In genomic region chr2:93533891-93534290, GRCm38 (mm10) we compare ENCODE assay signal across 34 mouse cellular contexts. TPM values are rescaled to one million over a fixed set of nuclear protein-coding genes. Genes with fewer than 3 reads are reported as not detected.
"Had no signal": no experiment of that assay in that cellular context is flagged by ENCODE, and none has a peak within 500 bp of the region (broad histone marks: within the 10 kb centered on the region; RNA-seq: fewer than 3 reads in every experiment).

No protein-coding gene starts in this region.

- H3K4me3 ChIP-seq: embryonic facial prominence, embryonic 10.5 days; embryonic facial prominence, embryonic 12.5 days; embryonic facial prominence, embryonic 13.5 days; embryonic facial prominence, embryonic 15.5 days; erythroblast, embryonic 14.5 days; forebrain, embryonic 10.5 days; forebrain, embryonic 12.5 days; forebrain, embryonic 13.5 days; forebrain, embryonic 15.5 days; gastrocnemius, adult 2 months had no signal

- H3K9ac ChIP-seq: embryonic facial prominence, embryonic 12.5 days; embryonic facial prominence, embryonic 13.5 days; embryonic facial prominence, embryonic 15.5 days; forebrain, embryonic 12.5 days; forebrain, embryonic 13.5 days; forebrain, embryonic 15.5 days; forebrain, postnatal 0 days had no signal

- H3K27ac ChIP-seq: embryonic facial prominence, embryonic 10.5 days; embryonic facial prominence, embryonic 12.5 days; embryonic facial prominence, embryonic 13.5 days; embryonic facial prominence, embryonic 15.5 days; forebrain, embryonic 10.5 days; forebrain, embryonic 12.5 days; forebrain, embryonic 13.5 days; forebrain, embryonic 15.5 days; gastrocnemius, adult 2 months had no signal

- DNase-seq: cerebellum, adult 2 months; cerebellum, adult 8-10 months; cerebellum, adult 9-10 months; cerebellum, adult 9-11 months; cerebellum, postnatal 10 days; cerebellum, postnatal 14 days; cerebellum, postnatal 25 days; cerebellum, postnatal 36 days; embryo, embryonic 11 days; forebrain, postnatal 0 days; gastrocnemius, adult 2 months; gastrocnemius, postnatal 10 days; gastrocnemius, postnatal 14 days; gastrocnemius, postnatal 25 days; gastrocnemius, postnatal 36 days; heart, adult 11 months; heart, adult 18-20 months had no signal

- H3K36me3 ChIP-seq: embryonic facial prominence, embryonic 10.5 days; embryonic facial prominence, embryonic 12.5 days; embryonic facial prominence, embryonic 13.5 days; embryonic facial prominence, embryonic 15.5 days; forebrain, embryonic 10.5 days; forebrain, embryonic 12.5 days; forebrain, embryonic 15.5 days had no signal

- H3K27me3 ChIP-seq: embryonic facial prominence, embryonic 12.5 days; embryonic facial prominence, embryonic 13.5 days; embryonic facial prominence, embryonic 15.5 days; forebrain, embryonic 12.5 days; forebrain, embryonic 13.5 days; forebrain, embryonic 15.5 days had no signal

- ATAC-seq: forebrain, embryonic 13.5 days; forebrain, embryonic 14.5 days; forebrain, embryonic 15.5 days; forebrain, embryonic 16.5 days; forebrain, postnatal 0 days had no signal

- H3K4me2 ChIP-seq: embryonic facial prominence, embryonic 12.5 days; embryonic facial prominence, embryonic 13.5 days; embryonic facial prominence, embryonic 15.5 days; forebrain, embryonic 12.5 days; forebrain, embryonic 13.5 days; forebrain, embryonic 15.5 days had no signal

- H3K9me3 ChIP-seq: embryonic facial prominence, embryonic 10.5 days; embryonic facial prominence, embryonic 12.5 days; embryonic facial prominence, embryonic 13.5 days; embryonic facial prominence, embryonic 15.5 days; forebrain, embryonic 10.5 days; forebrain, embryonic 12.5 days; forebrain, embryonic 13.5 days; forebrain, embryonic 15.5 days had no signal

RNA-seq across cellular contexts. Expression of gene Gm10803, which starts 26.5 kb away (rescaled TPM):
- polyA plus RNA-seq: cerebellum, adult 2 months; cortical plate, adult 2 months; embryonic facial prominence, embryonic 10.5 days; embryonic facial prominence, embryonic 11.5 days; embryonic facial prominence, embryonic 12.5 days; embryonic facial prominence, embryonic 13.5 days; embryonic facial prominence, embryonic 14.5 days; embryonic facial prominence, embryonic 15.5 days; erythroblast, embryonic 14.5 days; forebrain, embryonic 10.5 days; forebrain, embryonic 11.5 days; forebrain, embryonic 12.5 days; forebrain, embryonic 13.5 days; forebrain, embryonic 14.5 days; forebrain, embryonic 15.5 days; forebrain, embryonic 16.5 days; forebrain, postnatal 0 days; frontal cortex, adult 2 months; gonadal fat pad, adult 2 months had no signal
